Mouse (Mus musculus): ENCODE data around the gene Zfr. TPM values are rescaled to one million over a fixed set of nuclear protein-coding genes. Genes with fewer than 3 reads are reported as not detected.
A peak's percentile ranks its signal among the peaks of the same experiment; 100 is the strongest.

The Zfr gene
- polyA plus RNA-seq, 1 experiment from 2014 or later = 128 TPM

GRCm38 (mm10) chr15:12222564-12223302 is 105.1 kb downstream of the Zfr start:
- Histone ChIP-seq H3K27ac (no peak overlapping the region), H3K4me3 (no peak overlapping the region), H3K9me3 (no peaks in the 10 kb centered on the region), H3K4me1 (peaks cover 14% of the 10 kb centered on the region), H3K4me2 (no peak overlapping the region), H3K27me3 (no peaks in the 10 kb centered on the region), H3K9ac (no peak overlapping the region), H3K36me3 (no peaks in the 10 kb centered on the region)
- 42% methylated on average over 8 of the region's 8 CpGs for WGBS
- ATAC-seq (ENCODE audit: insufficient number of reproducible peaks, low FRiP score, low TSS enrichment, low read depth) = no peak

- Histone ChIP-seq H3K36me3 (no peaks in the 10 kb centered on the region), H3K9ac (no peak overlapping the region), H3K4me1 (peaks cover 11% of the 10 kb centered on the region), H3K4me2 (no peak overlapping the region), H3K9me3 (no peaks in the 10 kb centered on the region), H3K27me3 (no peaks in the 10 kb centered on the region), H3K27ac (no peak overlapping the region), H3K4me3 (no peak overlapping the region)
- WGBS = 87% methylated on average over 6 of the region's 6 CpGs
- no peak for ATAC-seq (ENCODE audit: insufficient number of reproducible peaks, low FRiP score, low TSS enrichment, low read depth)
Measured at GRCm38 (mm10) chr15:12223393-12223792, 105.8 kb downstream of the Zfr start.

GRCm38 (mm10) chr15:12224239-12224638 is 106.6 kb downstream of the Zfr start:
- Histone ChIP-seq H3K9me3 (no peaks in the 10 kb centered on the region), H3K27me3 (no peaks in the 10 kb centered on the region), H3K36me3 (no peaks in the 10 kb centered on the region), H3K9ac (no peak overlapping the region), H3K4me2 (no peak overlapping the region), H3K4me1 (peaks cover 11% of the 10 kb centered on the region), H3K4me3 (no peak overlapping the region), H3K27ac (no peak overlapping the region)
- no peak for ATAC-seq (ENCODE audit: insufficient number of reproducible peaks, low FRiP score, low TSS enrichment, low read depth)
- WGBS = 93% methylated on average over 2 of the region's 2 CpGs

- Histone ChIP-seq H3K27me3 (no peaks in the 10 kb centered on the region), H3K9ac (no peak overlapping the region), H3K36me3 (no peaks in the 10 kb centered on the region), H3K27ac (no peak overlapping the region), H3K9me3 (no peaks in the 10 kb centered on the region), H3K4me3 (no peak overlapping the region), H3K4me2 (no peak overlapping the region), H3K4me1 (peaks cover 11% of the 10 kb centered on the region)
- ATAC-seq (ENCODE audit: insufficient number of reproducible peaks, low FRiP score, low TSS enrichment, low read depth) = no peak
- WGBS = 71% methylated on average over 4 of the region's 4 CpGs
Measured at GRCm38 (mm10) chr15:12225062-12225461, 107.4 kb downstream of the Zfr start.

- no peak overlapping the region for H3K9ac ChIP-seq
- H3K4me1 ChIP-seq = peaks cover 11% of the 10 kb centered on the region
- H3K9me3 ChIP-seq = no peaks in the 10 kb centered on the region
- H3K4me2 ChIP-seq = no peak overlapping the region
- no peak overlapping the region for H3K4me3 ChIP-seq
- ATAC-seq (ENCODE audit: insufficient number of reproducible peaks, low FRiP score, low TSS enrichment, low read depth) = no peak
- H3K27ac ChIP-seq = no peak overlapping the region
- 93% methylated on average over 15 of the region's 15 CpGs for WGBS
- peaks cover 6% of the 10 kb centered on the region; the same call in 1 of the 2 replicates for H3K36me3 ChIP-seq
- no peaks in the 10 kb centered on the region for H3K27me3 ChIP-seq
Measured at GRCm38 (mm10) chr15:12226908-12227307, 109.3 kb downstream of the Zfr start.

- H3K4me3 ChIP-seq = no peak overlapping the region
- no peak overlapping the region for H3K4me2 ChIP-seq
- peaks cover 13% of the 10 kb centered on the region for H3K4me1 ChIP-seq
- no peaks in the 10 kb centered on the region for H3K27me3 ChIP-seq
- no peaks in the 10 kb centered on the region for H3K9me3 ChIP-seq
- WGBS = 76% methylated on average over 4 of the region's 4 CpGs
- ATAC-seq (ENCODE audit: insufficient number of reproducible peaks, low FRiP score, low TSS enrichment, low read depth) = no peak
- no peak overlapping the region for H3K9ac ChIP-seq
- H3K27ac ChIP-seq = no peak overlapping the region
- H3K36me3 ChIP-seq = peaks cover 11% of the 10 kb centered on the region; the same call in 1 of the 2 replicates
Measured at GRCm38 (mm10) chr15:12227355-12227754, 109.7 kb downstream of the Zfr start.

- ATAC-seq (ENCODE audit: insufficient number of reproducible peaks, low FRiP score, low TSS enrichment, low read depth) = no peak
- no peak overlapping the region for H3K4me3 ChIP-seq
- H3K4me1 ChIP-seq = peaks cover 11% of the 10 kb centered on the region
- no peak overlapping the region for H3K9ac ChIP-seq
- peaks cover 32% of the 10 kb centered on the region for H3K36me3 ChIP-seq
- H3K4me2 ChIP-seq = no peak overlapping the region
- H3K27me3 ChIP-seq = no peaks in the 10 kb centered on the region
- no peaks in the 10 kb centered on the region for H3K9me3 ChIP-seq
- no peak overlapping the region for H3K27ac ChIP-seq
- 59% methylated on average over 10 of the region's 10 CpGs for WGBS
Measured at GRCm38 (mm10) chr15:12229603-12230242, 112.1 kb downstream of the Zfr start.

- WGBS = 35% methylated on average over 12 of the region's 12 CpGs
- Histone ChIP-seq H3K4me2 (no peak overlapping the region), H3K9me3 (no peaks in the 10 kb centered on the region)
Measured at GRCm38 (mm10) chr15:12230243-12230935, 112.8 kb downstream of the Zfr start.

GRCm38 (mm10) chr15:12231462-12231861 is 113.8 kb downstream of the Zfr start:
- no peak overlapping the region for H3K9ac ChIP-seq
- H3K27ac ChIP-seq = no peak overlapping the region
- H3K9me3 ChIP-seq = no peaks in the 10 kb centered on the region
- 86% methylated on average over 6 of the region's 6 CpGs for WGBS
- peaks cover 39% of the 10 kb centered on the region for H3K36me3 ChIP-seq
- peaks cover 11% of the 10 kb centered on the region for H3K4me1 ChIP-seq
- no peak for ATAC-seq (ENCODE audit: insufficient number of reproducible peaks, low FRiP score, low TSS enrichment, low read depth)
- no peak overlapping the region for H3K4me2 ChIP-seq
- no peak overlapping the region for H3K4me3 ChIP-seq
- H3K27me3 ChIP-seq = no peaks in the 10 kb centered on the region

More at GRCm38 (mm10) chr15:12230243-12230935, 112.8 kb downstream of the Zfr start:
- no peaks in the 10 kb centered on the region for H3K27me3 ChIP-seq
- H3K27ac ChIP-seq = peak overlapping the region; percentile 62; the same call in 1 of the 2 replicates
- H3K9ac ChIP-seq = no peak overlapping the region
- H3K36me3 ChIP-seq = peaks cover 32% of the 10 kb centered on the region
- no peak for ATAC-seq (ENCODE audit: insufficient number of reproducible peaks, low FRiP score, low TSS enrichment, low read depth)
- H3K4me1 ChIP-seq = peaks cover 11% of the 10 kb centered on the region
- H3K4me3 ChIP-seq = no peak overlapping the region

GRCm38 (mm10) chr15:12232429-12232828 is 114.8 kb downstream of the Zfr start:
- 62% methylated on average over 11 of the region's 11 CpGs for WGBS
- peaks cover 46% of the 10 kb centered on the region for H3K36me3 ChIP-seq

GRCm38 (mm10) chr15:12233021-12233420 is 115.4 kb downstream of the Zfr start:
- Histone ChIP-seq H3K36me3 (peaks cover 52% of the 10 kb centered on the region), H3K9me3 (no peaks in the 10 kb centered on the region), H3K27ac (peak overlapping the region; percentile 30; the same call in 1 of the 2 replicates), H3K4me1 (peaks cover 11% of the 10 kb centered on the region), H3K4me2 (no peak overlapping the region), H3K27me3 (no peaks in the 10 kb centered on the region), H3K4me3 (no peak overlapping the region), H3K9ac (no peak overlapping the region)
- WGBS = 76% methylated on average over 4 of the region's 4 CpGs
- ATAC-seq (ENCODE audit: insufficient number of reproducible peaks, low FRiP score, low TSS enrichment, low read depth) = no peak

More at GRCm38 (mm10) chr15:12232429-12232828, 114.8 kb downstream of the Zfr start:
- no peak overlapping the region for H3K4me3 ChIP-seq
- H3K4me2 ChIP-seq = no peak overlapping the region
- H3K27ac ChIP-seq = peak overlapping the region; percentile 30
- no peak overlapping the region for H3K9ac ChIP-seq
- peaks cover 11% of the 10 kb centered on the region for H3K4me1 ChIP-seq
- no peak for ATAC-seq (ENCODE audit: insufficient number of reproducible peaks, low FRiP score, low TSS enrichment, low read depth)
- H3K9me3 ChIP-seq = no peaks in the 10 kb centered on the region
- H3K27me3 ChIP-seq = no peaks in the 10 kb centered on the region
